Mouse (Mus musculus): ENCODE measurements around the gene Gm45140. TPM values are rescaled to one million over a fixed set of nuclear protein-coding genes. Genes with fewer than 3 reads are reported as not detected.

Gm45140 gene
- polyA plus RNA-seq, 1 experiment from 2014 or later, result 2.8 TPM

- peaks cover 24% of the 10 kb centered on the region for H3K4me1 ChIP-seq (replicated peaks)
Observed at GRCm38 (mm10) chr6:87807735-87808440, 27.7 kb downstream of the Gm45140 start.

DNA sequence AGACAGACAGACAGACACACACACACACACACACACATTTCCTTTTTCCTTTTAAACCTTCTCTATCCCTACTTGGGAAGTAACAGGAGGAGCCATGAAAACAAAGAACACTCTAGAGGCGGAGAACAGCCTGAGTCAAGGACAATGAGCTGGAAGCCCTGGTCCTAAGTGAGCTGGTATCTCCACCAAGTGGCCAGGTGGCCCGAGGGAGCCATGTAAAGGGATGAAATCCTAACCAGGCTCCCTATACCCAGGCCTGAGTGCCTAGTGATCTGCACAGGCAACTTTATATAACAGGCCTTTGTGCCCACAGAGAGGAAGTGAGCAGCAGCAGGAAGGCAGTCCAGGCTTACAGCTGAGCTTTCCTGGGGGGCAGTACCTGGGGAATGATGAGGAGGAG lies 28.7 kb downstream of the Gm45140 start:
- ATAC-seq (ENCODE audit: low FRiP score), result no peak
- H3K9ac ChIP-seq, result no peak overlapping the region
- H3K4me3 ChIP-seq, result no peak overlapping the region
- H3K4me2 ChIP-seq, result no peak overlapping the region
- no peaks in the 10 kb centered on the region for H3K9me3 ChIP-seq
- WGBS, result 58% methylated on average over 2 of the region's 2 CpGs
- H3K27ac ChIP-seq, result no peak overlapping the region
- H3K36me3 ChIP-seq, result peaks cover 12% of the 10 kb centered on the region
- H3K4me1 ChIP-seq (replicated peaks), result peaks cover 19% of the 10 kb centered on the region
- 0 out of 2 replicates have a peak, but pooled peaks cover 4% of the 10 kb centered on the region for H3K27me3 ChIP-seq

More at GRCm38 (mm10) chr6:87807735-87808440, 27.7 kb downstream of the Gm45140 start:
- Histone ChIP-seq H3K27me3 (0 out of 2 replicates have a peak, but pooled peaks cover 4% of the 10 kb centered on the region), H3K9me3 (no peaks in the 10 kb centered on the region), H3K4me2 (no peak overlapping the region), H3K4me3 (no peak overlapping the region), H3K9ac (no peak overlapping the region), H3K27ac (no peak overlapping the region), H3K36me3 (peaks cover 9% of the 10 kb centered on the region)
- 84% methylated on average over 4 of the region's 4 CpGs for WGBS
- ATAC-seq (ENCODE audit: low FRiP score), result no peak

GRCm38 (mm10) chr6:87806028-87806427 lies 29.6 kb downstream of the Gm45140 start:
- 98% methylated on average over 2 of the region's 2 CpGs for WGBS
- Histone ChIP-seq H3K9ac (no peak overlapping the region), H3K4me1 (replicated peaks) (peaks cover 16% of the 10 kb centered on the region), H3K36me3 (peaks cover 12% of the 10 kb centered on the region), H3K4me2 (no peak overlapping the region), H3K4me3 (no peak overlapping the region), H3K27ac (no peak overlapping the region), H3K9me3 (no peaks in the 10 kb centered on the region), H3K27me3 (0 out of 2 replicates have a peak, but pooled peaks cover 4% of the 10 kb centered on the region)
- ATAC-seq (ENCODE audit: low FRiP score), result no peak

DNA sequence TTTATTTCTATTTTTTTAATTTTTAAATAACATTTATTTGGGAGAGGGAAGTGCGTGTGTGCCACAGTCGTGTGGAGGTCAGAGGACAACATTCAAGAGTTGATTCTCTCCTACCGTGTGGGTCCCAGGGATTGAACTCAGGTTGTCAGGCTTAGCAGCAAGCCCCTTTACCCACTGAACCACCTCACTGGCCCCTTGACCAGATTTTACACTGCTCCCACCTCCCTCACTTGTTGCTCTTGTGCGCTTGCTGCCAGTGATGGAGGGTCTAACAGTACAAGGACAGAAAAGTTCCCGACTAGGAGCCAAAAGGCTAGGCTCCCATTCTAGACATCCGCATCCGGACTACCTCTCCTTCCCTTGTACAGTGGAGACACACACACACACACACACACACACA lies 30.1 kb downstream of the Gm45140 start:
- H3K4me3 ChIP-seq, result no peak overlapping the region
- H3K4me2 ChIP-seq, result no peak overlapping the region
- H3K36me3 ChIP-seq, result peaks cover 12% of the 10 kb centered on the region
- no peak for ATAC-seq (ENCODE audit: low FRiP score)
- H3K27ac ChIP-seq, result no peak overlapping the region
- H3K4me1 ChIP-seq (replicated peaks), result peaks cover 10% of the 10 kb centered on the region
- no peaks in the 10 kb centered on the region for H3K9me3 ChIP-seq
- 0 out of 2 replicates have a peak, but pooled peaks cover 4% of the 10 kb centered on the region for H3K27me3 ChIP-seq
- WGBS, result 90% methylated on average over 7 of the region's 7 CpGs
- no peak overlapping the region for H3K9ac ChIP-seq

DNA sequence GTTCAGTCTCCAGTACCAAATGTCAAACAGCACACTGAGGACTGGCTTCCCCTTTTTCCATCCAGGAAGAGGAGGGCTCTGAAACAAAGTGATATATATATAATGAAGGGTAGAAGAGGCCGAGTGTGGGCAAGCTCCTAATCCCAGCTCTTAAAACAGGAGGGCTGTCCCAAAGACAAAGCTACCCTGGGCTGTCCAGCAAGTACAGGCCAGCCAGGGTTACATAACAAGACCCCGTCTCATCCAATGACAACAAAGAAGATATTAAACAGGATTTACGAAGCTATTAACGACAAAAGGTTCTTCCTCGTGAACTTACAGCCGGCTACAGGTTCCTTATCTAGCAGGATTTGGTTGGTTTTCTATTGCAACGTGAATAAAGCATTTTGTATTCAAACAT lies 30.7 kb downstream of the Gm45140 start:
- Histone ChIP-seq H3K9me3 (no peaks in the 10 kb centered on the region), H3K36me3 (peaks cover 12% of the 10 kb centered on the region), H3K4me1 (replicated peaks) (peaks cover 4% of the 10 kb centered on the region), H3K4me3 (no peak overlapping the region), H3K9ac (no peak overlapping the region), H3K27me3 (0 out of 2 replicates have a peak, but pooled peaks cover 4% of the 10 kb centered on the region), H3K4me2 (no peak overlapping the region), H3K27ac (no peak overlapping the region)
- no peak for ATAC-seq (ENCODE audit: low FRiP score)
- WGBS, result 93% methylated on average over 7 of the region's 7 CpGs

- H3K4me2 ChIP-seq, result no peak overlapping the region
- WGBS, result 92% methylated on average over 1 of the region's 1 CpGs
- no peak for ATAC-seq (ENCODE audit: low FRiP score)
- no peak overlapping the region for H3K9ac ChIP-seq
- no peak overlapping the region for H3K27ac ChIP-seq
- no peaks in the 10 kb centered on the region for H3K27me3 ChIP-seq
- H3K36me3 ChIP-seq, result peaks cover 12% of the 10 kb centered on the region
- H3K9me3 ChIP-seq, result no peaks in the 10 kb centered on the region
- no peak overlapping the region for H3K4me3 ChIP-seq
- no peaks in the 10 kb centered on the region for H3K4me1 ChIP-seq (replicated peaks)
Observed at GRCm38 (mm10) chr6:87804036-87804435, 31.6 kb downstream of the Gm45140 start.

- Histone ChIP-seq H3K27ac (no peak overlapping the region), H3K4me1 (replicated peaks) (no peaks in the 10 kb centered on the region), H3K9ac (no peak overlapping the region), H3K36me3 (peaks cover 12% of the 10 kb centered on the region), H3K9me3 (no peaks in the 10 kb centered on the region), H3K27me3 (no peaks in the 10 kb centered on the region), H3K4me2 (no peak overlapping the region), H3K4me3 (no peak overlapping the region)
- no peak for ATAC-seq (ENCODE audit: low FRiP score)
- WGBS, result 91% methylated on average over 7 of the region's 7 CpGs
Observed at GRCm38 (mm10) chr6:87802462-87802861, 33.1 kb downstream of the Gm45140 start.

- ATAC-seq (ENCODE audit: low FRiP score), result no peak
- WGBS, result 93% methylated on average over 6 of the region's 6 CpGs
- no peaks in the 10 kb centered on the region for H3K9me3 ChIP-seq
- no peaks in the 10 kb centered on the region for H3K27me3 ChIP-seq
- H3K36me3 ChIP-seq, result peaks cover 9% of the 10 kb centered on the region
- no peak overlapping the region for H3K4me2 ChIP-seq
- H3K9ac ChIP-seq, result no peak overlapping the region
- no peak overlapping the region for H3K4me3 ChIP-seq
- no peak overlapping the region for H3K27ac ChIP-seq
- H3K4me1 ChIP-seq (replicated peaks), result no peaks in the 10 kb centered on the region
Observed at GRCm38 (mm10) chr6:87799576-87799975, 36.0 kb downstream of the Gm45140 start.

DNA sequence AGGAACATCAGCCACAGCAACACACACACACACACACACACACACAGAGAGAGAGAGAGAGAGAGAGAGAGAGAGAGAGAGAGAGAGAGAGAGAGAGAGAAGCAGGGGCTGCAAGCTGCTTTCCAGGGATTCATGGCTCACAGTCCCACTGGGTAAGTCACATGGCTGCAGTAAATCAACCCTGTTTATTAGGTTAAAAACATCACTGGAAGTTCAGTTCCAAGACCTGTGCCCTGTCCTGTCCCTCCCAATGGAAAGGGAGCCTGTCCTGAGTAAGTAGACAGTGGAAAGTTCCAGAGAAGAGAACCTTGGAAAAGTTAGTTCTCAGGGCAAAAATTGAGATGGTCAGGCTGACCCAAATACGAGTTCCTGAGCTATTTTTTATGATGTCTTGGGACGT lies 38.3 kb downstream of the Gm45140 start:
- no peak for ATAC-seq (ENCODE audit: low FRiP score)
- 73% methylated on average over 2 of the region's 2 CpGs for WGBS
- H3K27ac ChIP-seq, result no peak overlapping the region
- H3K4me3 ChIP-seq, result no peak overlapping the region
- no peaks in the 10 kb centered on the region for H3K4me1 ChIP-seq (replicated peaks)
- H3K9ac ChIP-seq, result no peak overlapping the region
- H3K36me3 ChIP-seq, result peaks cover 20% of the 10 kb centered on the region
- no peak overlapping the region for H3K4me2 ChIP-seq
- no peaks in the 10 kb centered on the region for H3K27me3 ChIP-seq
- H3K9me3 ChIP-seq, result no peaks in the 10 kb centered on the region

- H3K9me3 ChIP-seq, result no peaks in the 10 kb centered on the region
- H3K9ac ChIP-seq, result no peak overlapping the region
- H3K4me3 ChIP-seq, result no peak overlapping the region
Observed at GRCm38 (mm10) chr6:87796251-87796880, 39.2 kb downstream of the Gm45140 start.

DNA sequence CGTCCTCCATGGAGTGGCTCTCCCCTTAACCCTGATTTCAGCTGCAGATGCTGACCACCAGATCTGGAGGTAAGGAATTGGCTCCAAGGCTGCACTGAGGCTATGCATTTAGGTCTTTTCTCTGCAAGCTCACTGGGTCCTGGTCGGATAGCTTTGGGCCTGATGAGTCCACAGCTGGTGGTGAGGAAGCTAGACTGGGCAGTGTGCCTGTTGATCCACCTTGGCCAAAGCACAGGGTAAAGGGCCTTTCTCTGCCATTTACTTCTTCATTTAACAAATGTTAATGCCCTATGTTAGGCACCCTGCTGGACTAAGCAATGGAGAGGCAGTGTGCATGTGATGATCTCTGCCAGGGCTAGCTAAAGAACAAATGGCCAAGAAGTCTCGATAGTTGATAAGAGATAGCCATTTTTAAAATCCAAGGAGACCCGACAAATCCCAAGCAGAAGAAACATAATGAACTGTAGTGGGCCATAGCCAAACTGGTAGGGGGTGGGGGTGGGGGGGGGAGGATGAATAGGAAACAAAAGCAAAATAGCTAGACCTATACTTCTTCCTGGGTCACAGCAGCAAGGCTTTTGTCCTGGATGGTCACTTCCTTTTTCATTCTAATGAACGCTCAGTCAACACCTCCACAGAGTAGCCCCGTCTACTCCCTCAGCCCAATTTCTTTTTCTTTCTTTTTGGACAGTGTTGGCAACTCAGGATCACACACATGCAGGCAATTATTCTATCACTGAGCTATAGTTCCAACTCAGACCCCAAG lies 40.0 kb downstream of the Gm45140 start:
- ATAC-seq (ENCODE audit: low FRiP score), result no peak
- H3K9ac ChIP-seq, result no peak overlapping the region
- no peak overlapping the region for H3K4me3 ChIP-seq
- no peaks in the 10 kb centered on the region for H3K27me3 ChIP-seq
- no peak overlapping the region for H3K4me2 ChIP-seq
- no peaks in the 10 kb centered on the region for H3K4me1 ChIP-seq (replicated peaks)
- H3K27ac ChIP-seq, result no peak overlapping the region
- H3K9me3 ChIP-seq, result no peaks in the 10 kb centered on the region
- peaks cover 35% of the 10 kb centered on the region for H3K36me3 ChIP-seq
- 55% methylated on average over 6 of the region's 6 CpGs for WGBS

More at GRCm38 (mm10) chr6:87796251-87796880, 39.2 kb downstream of the Gm45140 start:
- WGBS, result 89% methylated on average over 6 of the region's 6 CpGs
- H3K27me3 ChIP-seq, result no peaks in the 10 kb centered on the region
- H3K27ac ChIP-seq, result no peak overlapping the region
- H3K36me3 ChIP-seq, result peaks cover 27% of the 10 kb centered on the region
- no peaks in the 10 kb centered on the region for H3K4me1 ChIP-seq (replicated peaks)
- no peak for ATAC-seq (ENCODE audit: low FRiP score)
- no peak overlapping the region for H3K4me2 ChIP-seq

DNA sequence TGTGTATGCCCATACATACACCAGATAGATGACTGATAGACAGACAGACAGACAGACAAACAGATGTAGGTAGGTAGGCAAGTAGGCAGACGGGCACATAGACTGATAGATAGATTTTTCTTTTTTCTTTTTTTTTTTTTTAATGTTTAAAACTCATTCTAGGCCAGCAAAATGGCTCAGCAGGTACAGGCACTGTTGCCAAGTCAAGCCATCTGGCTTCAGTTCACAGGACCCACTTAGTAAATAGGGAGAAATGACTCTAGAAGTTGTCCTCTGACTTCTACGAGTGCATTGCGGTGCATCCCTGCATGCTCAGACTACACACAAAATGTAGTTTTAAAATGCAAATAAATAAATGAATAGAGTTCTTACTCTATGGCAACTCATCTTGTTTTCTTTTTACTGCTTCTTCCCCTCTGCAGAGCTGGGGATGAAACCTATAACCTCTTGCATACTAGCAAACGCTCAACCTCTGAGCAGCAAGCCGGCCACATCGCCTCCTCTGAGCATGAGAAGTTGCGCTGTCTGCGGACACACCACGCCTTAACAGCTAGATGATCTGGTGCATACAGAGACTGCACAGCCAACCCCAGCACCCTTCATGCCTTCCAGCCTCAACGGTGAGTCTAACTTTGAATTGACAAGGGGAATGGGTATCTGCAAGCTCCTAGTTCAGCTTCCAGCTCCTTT lies 41.6 kb downstream of the Gm45140 start:
- H3K4me3 ChIP-seq, result no peak overlapping the region
- H3K9me3 ChIP-seq, result no peaks in the 10 kb centered on the region
- no peaks in the 10 kb centered on the region for H3K27me3 ChIP-seq
- no peak for ATAC-seq (ENCODE audit: low FRiP score)
- WGBS, result 94% methylated on average over 10 of the region's 10 CpGs
- no peak overlapping the region for H3K4me2 ChIP-seq
- H3K27ac ChIP-seq, result no peak overlapping the region
- H3K36me3 ChIP-seq, result peaks cover 36% of the 10 kb centered on the region
- peaks cover 9% of the 10 kb centered on the region for H3K4me1 ChIP-seq (replicated peaks)
- no peak overlapping the region for H3K9ac ChIP-seq

Measured in hindbrain, embryonic 13.5 days (tissue).